Comparison of ENCODE assay signal across 8 mouse cellular contexts in genomic region chr3:90323119-90323518, GRCm38 (mm10). TPM values are rescaled to one million over a fixed set of nuclear protein-coding genes. Genes with fewer than 3 reads are reported as not detected.
DNase-seq lines count a peak whose midpoint lies in the region; ATAC-seq lines count a peak whose summit lies in the region.

No protein-coding gene starts in this region.

- no peaks in the 10 kb centered on the region for H3K27me3 ChIP-seq in embryonic facial prominence, embryonic 10.5 days (replicated peaks; ENCODE audit: low read depth, poor library complexity, severe bottlenecking)
- H3K27me3 ChIP-seq in midbrain, embryonic 15.5 days (replicated peaks), result no peaks in the 10 kb centered on the region

- intact Hi-C loops in left cerebral cortex, postnatal 14 days (cut with DNase I), result no loop called here

- peaks cover 10% of the 10 kb centered on the region; the same call in 1 of the 2 replicates for H3K4me1 ChIP-seq in embryonic facial prominence, embryonic 10.5 days
- peaks cover 22% of the 10 kb centered on the region for H3K4me1 ChIP-seq in midbrain, embryonic 15.5 days

- 80% methylated on average over 5 of the region's 5 CpGs for WGBS in embryonic facial prominence, embryonic 10.5 days
- WGBS in midbrain, embryonic 15.5 days, result 6% methylated on average over 5 of the region's 5 CpGs

- no peak overlapping the region for H3K4me3 ChIP-seq in embryonic facial prominence, embryonic 10.5 days
- H3K4me3 ChIP-seq in midbrain, embryonic 15.5 days, result no peak overlapping the region

- H3K4me2 ChIP-seq in midbrain, embryonic 15.5 days, result peak overlapping the region; percentile 43

- H3K36me3 ChIP-seq in embryonic facial prominence, embryonic 10.5 days (replicated peaks), result peaks cover 12% of the 10 kb centered on the region
- H3K36me3 ChIP-seq in midbrain, embryonic 15.5 days (replicated peaks), result no peaks in the 10 kb centered on the region

- H3K9me3 ChIP-seq in embryonic facial prominence, embryonic 10.5 days, result no peaks in the 10 kb centered on the region
- no peaks in the 10 kb centered on the region for H3K9me3 ChIP-seq in midbrain, embryonic 15.5 days

- H3K27ac ChIP-seq in embryonic facial prominence, embryonic 10.5 days (replicated peaks), result no peak overlapping the region
- H3K27ac ChIP-seq in midbrain, embryonic 15.5 days, result peak overlapping the region; percentile 75

- DNase-seq in embryo, embryonic 11 days, result peak; percentile 68
- DNase-seq in embryo, embryonic 9.5 days (ENCODE audit: extremely low spot score), result no peak
- DNase-seq in embryonic facial prominence, embryonic 10.5 days (ENCODE audit: low spot score), result peak; percentile 17
- DNase-seq in kidney, adult 18-20 months, result peak; percentile 71
- DNase-seq in left cerebral cortex, postnatal 14 days (ENCODE audit: low spot score in 2 of 2), result peak; percentile 80 to 86
- DNase-seq in spleen, postnatal 4 days (ENCODE audit: low spot score in 2 of 2), result peak; percentile 37 to 67

- ATAC-seq in granulocyte monocyte progenitor cell, adult 5-6 weeks (replicated peaks; ENCODE audit: poor library complexity, severe bottlenecking), result peak; percentile 58
- ATAC-seq in midbrain, embryonic 15.5 days (replicated peaks), result peak; percentile 91

- 0 out of 2 replicates have a peak overlapping the region, but pooled peaks have one; percentile 25 for H3K9ac ChIP-seq in midbrain, embryonic 15.5 days

RNA-seq across cellular contexts. Expression of gene Gatad2b, which starts 30.1 kb away (rescaled TPM):
- 13.6 and 15.7 TPM in 2 replicates for polyA plus RNA-seq in embryonic facial prominence, embryonic 10.5 days (2016; fragmentation: Nextera tagmentation; extraction: Ambion mirVana)
- 68.7 and 83.6 TPM in 2 replicates for total RNA-seq in granulocyte monocyte progenitor cell, adult 5-6 weeks (2014; fragmentation: Nextera tagmentation)
- 19.4 and 19.9 TPM in 2 replicates for total RNA-seq in granulocyte monocyte progenitor cell, adult 5-6 weeks (2017)
- total RNA-seq in left cerebral cortex, postnatal 14 days (2021), result 10 to 100 TPM; 89.0 to 96.0 TPM
- 13.2 and 14.5 TPM in 2 replicates for polyA plus RNA-seq in midbrain, embryonic 15.5 days (2015; fragmentation: Nextera tagmentation; extraction: Ambion mirVana)

RNA-seq across cellular contexts. Expression of gene Dennd4b, which starts 58.1 kb away (rescaled TPM):
- polyA plus RNA-seq in embryonic facial prominence, embryonic 10.5 days (2016; fragmentation: Nextera tagmentation; extraction: Ambion mirVana), result 4.3 and 5.3 TPM in 2 replicates
- 28.1 and 37.5 TPM in 2 replicates for total RNA-seq in granulocyte monocyte progenitor cell, adult 5-6 weeks (2014; fragmentation: Nextera tagmentation)
- 13.6 and 16.5 TPM in 2 replicates for total RNA-seq in granulocyte monocyte progenitor cell, adult 5-6 weeks (2017)
- 10 to 100 TPM; 28.2 to 29.4 TPM for total RNA-seq in left cerebral cortex, postnatal 14 days (2021)
- 7.4 and 11.2 TPM in 2 replicates for polyA plus RNA-seq in midbrain, embryonic 15.5 days (2015; fragmentation: Nextera tagmentation; extraction: Ambion mirVana)
